Mouse (Mus musculus) retina, embryonic 14.5 days (tissue): ENCODE results near the gene Ankle2.

Source experiments
- DNase-seq: peaks from one replicate; pipeline ENCODE4 v3.0.0-alpha.2; 2015; ENCODE audit warnings: low spot score

Ankle2 gene

DNA sequence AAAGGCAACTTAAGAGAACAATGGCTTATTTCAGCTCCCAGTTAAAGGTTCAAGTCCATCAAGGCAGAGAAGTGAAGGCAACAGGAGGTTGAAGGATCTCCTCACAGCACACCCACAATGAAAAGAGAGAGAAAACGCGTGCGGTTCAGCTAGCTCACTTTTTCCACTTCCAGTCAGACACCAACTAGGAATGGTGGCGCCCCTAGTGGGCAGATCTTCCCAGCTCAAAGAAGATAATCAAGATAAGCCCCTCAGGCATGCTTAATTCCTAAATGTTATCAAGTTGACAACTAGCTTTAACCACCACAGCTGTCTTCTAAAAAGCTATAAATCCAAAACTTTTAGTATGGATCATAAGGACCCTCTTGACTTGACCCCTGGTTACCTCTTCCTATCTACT is 53.7 kb downstream of the Ankle2 start:
- DNase-seq: peak; percentile 78

DNA sequence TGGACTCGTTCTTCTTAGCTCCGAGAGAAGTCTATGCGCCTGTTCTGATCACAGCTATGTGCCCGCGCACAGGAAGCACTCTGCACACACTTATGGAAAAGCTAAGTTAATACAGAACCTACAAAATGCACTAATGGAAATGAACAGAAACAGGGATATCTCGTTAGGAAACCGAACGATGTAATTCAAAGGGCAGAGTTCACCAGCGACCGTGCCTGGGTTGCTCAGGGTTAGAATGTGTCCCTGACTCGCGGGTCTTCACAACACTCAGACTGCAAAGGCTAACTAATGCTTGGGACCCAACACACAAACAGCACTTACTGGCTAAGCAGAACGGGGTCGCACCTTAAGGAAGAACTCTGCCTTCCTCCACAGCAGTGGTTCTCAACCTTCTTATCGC is 54.4 kb downstream of the Ankle2 start:
- no peak for DNase-seq

DNA sequence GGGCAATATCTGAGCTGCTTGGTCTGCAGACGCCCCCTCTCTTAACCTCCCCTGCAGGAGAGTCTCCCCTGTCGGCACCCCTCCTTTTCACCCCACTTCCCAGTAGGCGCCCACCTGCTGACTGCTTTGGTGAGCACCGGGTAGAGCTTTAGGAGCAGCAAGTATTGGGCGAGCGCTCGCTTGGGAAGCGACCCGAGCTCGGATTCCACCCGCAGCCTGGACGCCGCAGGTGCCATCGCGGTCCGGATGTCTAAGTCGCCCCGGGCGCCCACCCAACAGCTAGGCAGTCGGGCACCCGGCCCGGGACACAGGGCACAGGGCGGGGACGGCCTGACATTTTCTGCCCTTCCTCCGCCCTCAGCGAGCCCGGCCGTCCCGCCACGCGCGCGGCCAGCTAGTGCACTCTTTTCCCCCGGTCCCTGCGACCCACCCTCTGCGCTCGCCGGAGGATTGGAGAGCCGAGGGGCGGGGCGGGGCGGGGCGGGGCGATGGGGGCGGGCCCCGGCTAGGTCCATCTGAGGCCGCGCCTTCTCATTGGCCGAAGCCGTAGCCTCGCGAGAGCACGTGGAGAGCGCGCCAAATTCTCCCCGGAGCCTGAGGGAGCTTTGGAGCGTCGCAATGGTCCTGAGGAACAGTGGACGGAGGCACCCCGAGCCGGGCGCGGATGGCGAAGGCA is 55.1 kb downstream of the Ankle2 start, which contains the start of the genes Pxmp2 and Pole:
TSS of gene Pxmp2 (minus strand) at position 417 of the 676 bp plus-strand sequence.
TSS of gene Pole (plus strand) at position 537 of the 676 bp plus-strand sequence.
- peak; percentile 96 for DNase-seq

DNA sequence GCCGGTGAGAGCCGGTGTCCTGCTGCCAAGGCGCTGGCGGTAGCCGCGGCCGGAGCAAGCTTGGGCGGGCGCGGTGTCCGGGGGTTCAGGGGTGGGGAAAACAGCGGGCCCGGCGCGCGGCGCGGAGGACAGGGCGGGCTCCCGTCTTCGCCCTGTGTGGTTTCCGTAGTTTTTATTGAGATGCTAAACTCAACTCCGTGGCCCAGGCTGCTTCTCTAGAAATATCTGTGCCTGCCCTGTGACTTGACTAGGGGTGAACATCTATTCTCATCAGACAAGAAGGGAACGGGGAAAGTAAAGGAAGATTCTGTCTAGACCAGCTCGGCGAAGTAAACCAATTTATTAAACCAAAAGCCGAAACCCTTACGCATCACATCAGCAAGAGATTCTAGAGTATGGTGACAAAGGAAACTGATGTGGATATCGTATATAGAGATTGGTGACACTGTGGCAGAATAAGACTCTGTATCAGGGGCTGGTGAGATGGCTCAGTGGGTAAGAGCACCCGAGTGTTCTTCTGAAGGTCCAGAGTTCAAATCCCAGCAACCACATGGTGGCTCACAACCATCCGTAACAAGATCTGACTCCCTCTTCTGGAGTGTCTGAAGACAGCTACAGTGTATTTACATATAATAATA is 55.8 kb downstream of the Ankle2 start:
- no peak for DNase-seq

DNA sequence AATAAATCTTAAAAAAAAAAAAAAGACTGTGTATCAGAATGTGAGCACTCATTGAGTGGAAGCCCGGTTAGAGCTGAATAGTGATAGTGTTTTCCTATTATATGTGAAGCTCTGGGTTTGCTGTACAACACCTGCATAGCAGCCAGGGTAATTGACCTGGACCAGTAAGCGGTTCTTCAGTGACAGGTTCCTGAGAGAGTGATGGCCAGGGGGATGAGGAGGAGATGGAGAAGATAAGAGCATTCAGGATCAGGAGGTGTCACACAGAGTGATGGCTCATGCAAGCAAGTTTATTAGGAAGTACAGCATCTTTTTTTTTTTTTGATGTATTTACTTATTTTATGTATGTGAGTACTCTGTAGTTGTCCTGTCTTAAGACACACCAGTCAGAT is 56.3 kb downstream of the Ankle2 start:
- DNase-seq: no peak

DNA sequence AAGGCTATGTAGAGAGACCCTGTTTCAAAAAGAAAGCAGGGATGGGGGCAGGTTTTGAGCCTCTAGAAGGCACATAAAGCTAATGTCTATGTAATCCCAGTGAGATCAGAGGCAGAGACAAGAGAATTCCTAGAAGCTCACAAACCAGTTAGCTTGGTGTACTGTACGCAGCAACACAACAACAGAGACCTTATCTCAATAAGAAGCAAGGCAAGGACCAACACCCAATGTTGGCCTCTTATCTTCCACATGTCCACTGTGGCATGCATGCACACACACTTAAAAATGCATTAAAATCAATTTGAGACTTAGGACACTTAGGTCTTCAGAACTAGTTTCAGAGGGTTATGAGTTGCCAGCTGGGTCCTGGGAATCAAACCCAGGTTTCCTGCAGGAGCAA is 60.8 kb downstream of the Ankle2 start:
- DNase-seq: no peak

DNA sequence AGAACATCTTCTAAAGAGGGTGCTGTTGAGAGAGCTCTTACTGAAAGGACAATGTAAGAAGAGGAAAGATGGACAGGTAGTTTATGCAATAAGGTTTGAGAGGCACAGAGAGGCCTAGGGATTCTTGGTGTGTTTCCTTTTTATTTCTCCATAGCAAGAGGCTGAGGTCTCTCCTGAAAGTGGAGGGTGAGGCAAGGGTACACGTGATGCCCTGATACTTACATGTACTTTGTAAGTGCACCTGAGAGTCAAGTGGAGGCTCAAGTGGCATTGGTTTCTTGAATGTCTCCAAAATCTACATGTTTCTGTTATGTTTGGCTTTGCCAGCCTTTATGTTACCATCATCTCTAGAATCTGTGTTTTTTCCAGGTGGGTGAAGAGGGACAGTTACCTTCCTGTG is 65.8 kb downstream of the Ankle2 start:
- no peak for DNase-seq

DNA sequence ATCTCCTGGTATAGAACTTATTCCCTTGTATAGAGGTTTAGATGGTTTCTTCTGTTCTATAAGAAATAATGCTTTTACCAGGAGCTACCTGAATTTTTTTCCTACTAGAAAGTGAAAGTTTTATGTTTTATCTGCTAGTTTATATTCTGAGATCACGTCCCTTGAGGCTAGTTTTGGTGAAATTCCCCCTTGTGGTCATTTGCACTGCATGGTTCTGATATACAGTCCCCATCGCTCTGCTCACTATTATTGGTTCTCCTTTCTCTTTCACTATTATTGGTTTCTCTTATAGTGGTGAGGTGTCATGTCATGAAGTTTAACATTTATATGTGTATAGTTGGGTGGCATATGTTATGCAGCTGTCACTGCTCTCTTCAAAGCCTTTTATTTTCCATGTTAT is 69.8 kb downstream of the Ankle2 start:
- no peak for DNase-seq
